25 mouse cellular contexts compared by ENCODE assay signal in the genomic region with DNA sequence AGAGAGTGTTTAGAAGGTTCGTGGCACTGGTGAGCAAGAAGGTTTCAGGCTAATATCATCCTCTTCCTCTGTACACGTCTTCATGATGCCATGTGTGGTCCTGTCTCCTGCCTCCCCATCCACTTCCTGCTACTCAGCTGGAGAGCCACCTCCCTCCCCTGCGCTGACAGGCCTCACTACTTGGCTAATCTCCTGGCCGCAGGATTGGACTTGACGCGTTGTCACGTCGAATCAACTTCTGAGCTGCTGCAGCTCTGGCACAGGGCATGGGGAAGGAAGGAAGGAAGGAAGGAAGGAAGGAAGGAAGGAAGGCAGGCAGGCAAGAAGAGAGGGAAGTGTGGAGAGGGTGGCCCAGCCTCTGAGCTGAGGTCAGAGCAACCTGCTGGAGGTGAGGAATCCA. TPM values are rescaled to one million over a fixed set of nuclear protein-coding genes. Genes with fewer than 3 reads are reported as not detected.
"Had no signal": no experiment of that assay in that cellular context is flagged by ENCODE, and none has a peak within 500 bp of the region (broad histone marks: within the 10 kb centered on the region; RNA-seq: fewer than 3 reads in every experiment).

No protein-coding gene starts in this region.

- H3K4me3 ChIP-seq: heart, adult 2 months; hindbrain, embryonic 13.5 days; hindbrain, embryonic 15.5 days; kidney, embryonic 15.5 days; limb, embryonic 13.5 days; limb, embryonic 15.5 days; liver, embryonic 12.5 days had no signal

- H3K9me3 ChIP-seq: hindbrain, embryonic 13.5 days; hindbrain, embryonic 15.5 days; kidney, embryonic 15.5 days; limb, embryonic 13.5 days; limb, embryonic 15.5 days; liver, embryonic 12.5 days had no signal

- H3K27ac ChIP-seq: heart, adult 2 months; hindbrain, embryonic 15.5 days; hindbrain, postnatal 0 days; kidney, embryonic 15.5 days; kidney, postnatal 0 days; limb, embryonic 13.5 days; limb, embryonic 15.5 days; liver, embryonic 12.5 days; liver, embryonic 14.5 days had no signal

- H3K9ac ChIP-seq: hindbrain, embryonic 13.5 days; hindbrain, embryonic 15.5 days; kidney, embryonic 15.5 days; limb, embryonic 13.5 days; limb, embryonic 15.5 days; liver, embryonic 12.5 days; liver, embryonic 14.5 days had no signal

- H3K27me3 ChIP-seq: hindbrain, embryonic 13.5 days; hindbrain, embryonic 15.5 days; kidney, embryonic 15.5 days; limb, embryonic 13.5 days; limb, embryonic 15.5 days; liver, embryonic 12.5 days had no signal

- H3K36me3 ChIP-seq: hindbrain, embryonic 15.5 days had no signal

- ATAC-seq: hindbrain, postnatal 0 days; intestine, embryonic 16.5 days; liver, embryonic 12.5 days had no signal

- H3K4me2 ChIP-seq: hindbrain, embryonic 13.5 days; hindbrain, embryonic 15.5 days; kidney, embryonic 15.5 days; limb, embryonic 13.5 days; limb, embryonic 15.5 days; liver, embryonic 12.5 days had no signal

- DNase-seq: gastrocnemius, postnatal 14 days; gastrocnemius, postnatal 36 days; heart, adult 11 months; heart, adult 2 months; heart, postnatal 10 days; heart, postnatal 36 days; kidney, adult 11 months; kidney, adult 2 months; kidney, adult 9 months; kidney, postnatal 14 days; kidney, postnatal 36 days; layer of hippocampus, adult 9-11 months; layer of hippocampus, postnatal 36 days had no signal

RNA-seq across cellular contexts. Expression of a gene that starts 47.8 kb away (rescaled TPM):
- total RNA-seq: hematopoietic stem cell, adult 5-6 weeks; liver, adult 2 months had no signal
